26 mouse cellular contexts compared by ENCODE assay signal in genomic region chr11:76487024-76487423, GRCm38 (mm10).
"Had no signal": no experiment of that assay in that cellular context is flagged by ENCODE, and none has a peak within 500 bp of the region (broad histone marks: within the 10 kb centered on the region; RNA-seq: fewer than 3 reads in every experiment).

No protein-coding gene starts in this region.

- DNase-seq: gastrocnemius, adult 2 months; gastrocnemius, postnatal 10 days; gastrocnemius, postnatal 25 days; heart, adult 18-20 months; heart, postnatal 4 days; kidney, adult 11 months; kidney, adult 2 months; kidney, adult 9 months; kidney, postnatal 25 days; kidney, postnatal 4 days; layer of hippocampus, adult 9-11 months; liver had no signal

- H3K4me2 ChIP-seq: heart, embryonic 13.5 days; heart, embryonic 15.5 days; hindbrain, embryonic 12.5 days; hindbrain, embryonic 14.5 days; kidney, embryonic 15.5 days; limb, embryonic 12.5 days; liver, embryonic 11.5 days had no signal

- H3K36me3 ChIP-seq: heart, embryonic 15.5 days had no signal

- H3K27ac ChIP-seq: gastrocnemius, adult 2 months; heart, embryonic 13.5 days; heart, embryonic 15.5 days; hindbrain, embryonic 10.5 days; hindbrain, embryonic 12.5 days; hindbrain, embryonic 14.5 days; hindbrain, postnatal 0 days; kidney, embryonic 15.5 days; kidney, postnatal 0 days; left cerebral cortex, adult 2 months; limb, embryonic 10.5 days; limb, embryonic 12.5 days had no signal

- H3K9me3 ChIP-seq: heart, embryonic 13.5 days; heart, embryonic 15.5 days; hindbrain, embryonic 10.5 days; hindbrain, embryonic 12.5 days; kidney, embryonic 15.5 days; limb, embryonic 10.5 days; limb, embryonic 12.5 days had no signal

- H3K4me3 ChIP-seq: gastrocnemius, adult 2 months; heart, embryonic 13.5 days; heart, embryonic 15.5 days; hindbrain, embryonic 10.5 days; hindbrain, embryonic 12.5 days; kidney, embryonic 15.5 days; left cerebral cortex, adult 2 months; limb, embryonic 10.5 days; limb, embryonic 12.5 days had no signal

- ATAC-seq: forebrain, embryonic 16.5 days; hindbrain, postnatal 0 days; intestine, embryonic 16.5 days had no signal

- H3K27me3 ChIP-seq: heart, embryonic 13.5 days; heart, embryonic 15.5 days; hindbrain, embryonic 12.5 days; kidney, embryonic 15.5 days; limb, embryonic 12.5 days had no signal

- H3K9ac ChIP-seq: heart, embryonic 13.5 days; heart, embryonic 15.5 days; hindbrain, embryonic 12.5 days; hindbrain, embryonic 14.5 days; kidney, embryonic 15.5 days; limb, embryonic 12.5 days had no signal
